Mouse (Mus musculus): ENCODE measurements around the gene Gpr108. TPM values are rescaled to one million over a fixed set of nuclear protein-coding genes. Genes with fewer than 3 reads are reported as not detected.

The Gpr108 gene
- polyA plus RNA-seq, 1 experiment from 2014 or later = 39.5 TPM

DNA sequence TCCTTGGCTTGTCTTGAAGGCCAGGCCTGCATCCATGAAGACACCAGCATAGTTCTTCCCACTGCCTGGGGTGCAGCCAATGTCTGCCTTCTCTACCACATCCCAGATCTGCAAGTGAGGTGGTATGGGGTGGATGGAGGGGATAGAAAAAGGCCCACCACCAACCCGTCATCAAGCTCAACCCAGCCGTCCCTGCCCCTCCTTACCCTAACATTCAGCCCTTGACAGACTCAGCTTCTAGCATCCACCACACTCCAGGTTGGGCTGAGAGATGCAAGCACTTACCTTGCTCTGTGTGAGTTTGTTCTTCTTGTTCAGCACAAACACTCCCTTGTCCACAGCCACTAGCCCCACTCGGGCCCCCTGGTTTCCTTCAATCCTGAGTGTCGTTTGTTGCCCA is 26.3 kb downstream of the Gpr108 start:
- Histone ChIP-seq H3K27me3 (peaks cover 11% of the 10 kb centered on the region; the same call in 1 of the 2 replicates), H3K9me3 (replicated peaks) (no peaks in the 10 kb centered on the region), H3K27ac (no peak overlapping the region), H3K4me1 (peaks cover 10% of the 10 kb centered on the region; the same call in 1 of the 2 replicates), H3K4me3 (replicated peaks) (no peak overlapping the region), H3K9ac (no peak overlapping the region), H3K36me3 (no peaks in the 10 kb centered on the region), H3K4me2 (no peak overlapping the region)
- 67% methylated on average over 4 of the region's 4 CpGs for WGBS
- no peak for ATAC-seq (replicated peaks; ENCODE audit: low FRiP score)

- H3K9ac ChIP-seq = no peak overlapping the region
- ATAC-seq (replicated peaks; ENCODE audit: low FRiP score) = no peak
- no peaks in the 10 kb centered on the region for H3K36me3 ChIP-seq
- WGBS = 20% methylated on average over 3 of the region's 3 CpGs
- H3K9me3 ChIP-seq (replicated peaks) = no peaks in the 10 kb centered on the region
- no peak overlapping the region for H3K4me2 ChIP-seq
- H3K27me3 ChIP-seq = peaks cover 11% of the 10 kb centered on the region; the same call in 1 of the 2 replicates
- no peak overlapping the region for H3K4me3 ChIP-seq (replicated peaks)
- H3K27ac ChIP-seq = no peak overlapping the region
- H3K4me1 ChIP-seq = peaks cover 2% of the 10 kb centered on the region; the same call in 1 of the 2 replicates
Observed at GRCm38 (mm10) chr17:57219884-57220207, 28.4 kb downstream of the Gpr108 start.

- no peaks in the 10 kb centered on the region for H3K9me3 ChIP-seq (replicated peaks)
- no peak; the same call in 1 of the 2 replicates for ATAC-seq (replicated peaks; ENCODE audit: low FRiP score)
- no peak overlapping the region for H3K4me3 ChIP-seq (replicated peaks)
- peaks cover 8% of the 10 kb centered on the region; the same call in 1 of the 2 replicates for H3K27me3 ChIP-seq
- no peaks in the 10 kb centered on the region for H3K36me3 ChIP-seq
- no peak overlapping the region for H3K9ac ChIP-seq
- peaks cover 2% of the 10 kb centered on the region; the same call in 1 of the 2 replicates for H3K4me1 ChIP-seq
- 21% methylated on average over 11 of the region's 11 CpGs for WGBS
- no peak overlapping the region for H3K27ac ChIP-seq
- no peak overlapping the region for H3K4me2 ChIP-seq
Observed at GRCm38 (mm10) chr17:57219167-57219883, 28.9 kb downstream of the Gpr108 start.

- no peaks in the 10 kb centered on the region; the same call in 1 of the 2 replicates for H3K27me3 ChIP-seq
- H3K9me3 ChIP-seq (replicated peaks) = no peaks in the 10 kb centered on the region
- peaks cover 2% of the 10 kb centered on the region; the same call in 1 of the 2 replicates for H3K4me1 ChIP-seq
- no peak overlapping the region for H3K4me3 ChIP-seq (replicated peaks)
- no peak overlapping the region for H3K27ac ChIP-seq
- no peak for ATAC-seq (replicated peaks; ENCODE audit: low FRiP score)
- H3K9ac ChIP-seq = no peak overlapping the region
- no peaks in the 10 kb centered on the region for H3K36me3 ChIP-seq
- no peak overlapping the region for H3K4me2 ChIP-seq
- 71% methylated on average over 12 of the region's 12 CpGs for WGBS
Observed at GRCm38 (mm10) chr17:57218335-57218900, 29.8 kb downstream of the Gpr108 start.

DNA sequence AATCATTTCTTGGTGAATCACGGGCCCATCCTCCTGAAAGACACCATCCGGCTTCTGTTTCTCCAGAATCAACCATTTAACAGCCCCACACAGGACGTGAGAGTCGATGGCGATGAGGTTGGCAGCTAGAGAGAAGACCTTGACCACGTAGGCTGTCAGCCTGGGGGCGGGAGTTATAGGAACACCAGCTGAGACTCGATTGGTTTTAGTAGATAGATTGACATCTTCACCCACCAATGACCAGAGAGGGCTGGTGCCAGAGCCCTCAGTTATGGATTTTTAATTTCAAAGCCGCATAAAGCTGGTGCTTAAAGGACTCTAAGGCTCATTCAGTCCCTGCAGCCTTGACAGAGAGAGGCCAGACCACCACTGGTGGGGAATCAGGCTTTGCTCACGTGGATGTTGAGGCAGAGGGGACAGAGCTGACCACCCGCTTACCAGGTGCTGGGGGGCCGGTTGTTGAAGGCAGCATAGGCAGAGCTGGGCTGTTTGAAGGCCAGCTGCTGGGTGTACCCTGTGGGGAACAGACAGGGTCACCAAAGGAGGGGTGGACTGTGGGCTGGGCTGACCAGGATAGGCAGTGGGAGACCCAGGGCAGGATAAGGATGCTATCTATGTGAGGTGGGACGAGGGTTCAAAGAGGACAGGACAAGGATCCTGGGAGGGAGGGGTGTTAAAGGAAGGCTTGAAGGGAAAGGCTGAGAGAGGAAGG is 33.4 kb downstream of the Gpr108 start:
- no peaks in the 10 kb centered on the region for H3K36me3 ChIP-seq
- H3K9ac ChIP-seq = no peak overlapping the region
- no peak overlapping the region for H3K4me2 ChIP-seq
- no peaks in the 10 kb centered on the region for H3K9me3 ChIP-seq (replicated peaks)
- no peak overlapping the region for H3K4me3 ChIP-seq (replicated peaks)
- no peak for ATAC-seq (replicated peaks; ENCODE audit: low FRiP score)
- 49% methylated on average over 13 of the region's 13 CpGs for WGBS
- H3K27me3 ChIP-seq = no peaks in the 10 kb centered on the region
- H3K27ac ChIP-seq = no peak overlapping the region
- H3K4me1 ChIP-seq = peaks cover 2% of the 10 kb centered on the region; the same call in 1 of the 2 replicates

GRCm38 (mm10) chr17:57211501-57211900 is 36.7 kb downstream of the Gpr108 start:
- H3K4me2 ChIP-seq = no peak overlapping the region
- 70% methylated on average over 9 of the region's 9 CpGs for WGBS

DNA sequence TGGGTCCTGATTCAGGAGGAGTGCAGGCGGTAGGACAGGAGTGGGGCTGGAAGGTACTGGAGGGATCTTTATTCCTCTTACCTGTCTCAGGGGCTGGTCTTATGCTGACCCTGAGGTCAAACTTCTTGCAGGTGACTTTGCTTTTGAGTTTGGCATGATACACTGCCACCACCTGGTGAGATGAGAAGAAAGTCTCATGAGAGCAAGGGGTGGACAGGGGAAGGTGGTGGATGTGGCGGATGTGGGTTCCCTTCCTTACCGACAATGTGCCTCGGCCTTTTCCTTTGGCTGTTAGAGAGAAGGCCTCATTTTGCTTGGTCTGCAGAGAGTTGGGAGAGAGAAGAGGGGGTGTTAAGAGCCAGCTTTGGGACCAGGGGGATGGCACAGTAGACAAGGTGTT is 38.9 kb downstream of the Gpr108 start:
- H3K9me3 ChIP-seq (replicated peaks) = no peaks in the 10 kb centered on the region
- H3K27me3 ChIP-seq = no peaks in the 10 kb centered on the region
- 73% methylated on average over 4 of the region's 4 CpGs for WGBS
- H3K9ac ChIP-seq = no peak overlapping the region
- H3K4me3 ChIP-seq (replicated peaks) = no peak overlapping the region
- H3K4me1 ChIP-seq = no peaks in the 10 kb centered on the region
- no peaks in the 10 kb centered on the region for H3K36me3 ChIP-seq
- H3K4me2 ChIP-seq = no peak overlapping the region
- H3K27ac ChIP-seq = no peak overlapping the region
- ATAC-seq (replicated peaks; ENCODE audit: low FRiP score) = no peak

More at GRCm38 (mm10) chr17:57211501-57211900, 36.7 kb downstream of the Gpr108 start:
- no peak overlapping the region for H3K27ac ChIP-seq
- H3K4me3 ChIP-seq (replicated peaks) = no peak overlapping the region
- no peaks in the 10 kb centered on the region for H3K36me3 ChIP-seq
- no peaks in the 10 kb centered on the region for H3K9me3 ChIP-seq (replicated peaks)
- H3K27me3 ChIP-seq = no peaks in the 10 kb centered on the region
- ATAC-seq (replicated peaks; ENCODE audit: low FRiP score) = no peak
- H3K4me1 ChIP-seq = no peaks in the 10 kb centered on the region
- no peak overlapping the region for H3K9ac ChIP-seq

DNA sequence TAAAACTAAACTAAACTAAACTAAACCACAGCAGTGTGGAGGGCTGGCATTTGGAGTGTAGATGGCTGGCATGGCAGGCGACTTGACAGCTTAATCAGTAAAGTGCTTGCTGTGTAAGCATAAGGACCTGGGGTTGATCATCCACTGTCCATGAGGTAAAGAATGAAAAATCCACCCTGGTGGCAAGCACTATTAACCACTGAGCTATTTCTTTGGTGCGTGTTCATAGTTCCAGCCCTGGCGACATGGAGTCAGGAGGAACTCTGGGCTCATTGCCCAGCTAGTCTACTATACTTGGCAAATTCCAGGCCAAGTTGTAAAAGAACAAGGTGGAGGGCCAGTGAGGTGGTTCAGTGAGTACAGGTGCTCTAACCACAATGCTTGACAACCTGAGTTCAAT is 40.3 kb downstream of the Gpr108 start:
- ATAC-seq (replicated peaks; ENCODE audit: low FRiP score) = no peak
- no peak overlapping the region for H3K4me3 ChIP-seq (replicated peaks)
- no peak overlapping the region for H3K27ac ChIP-seq
- H3K4me2 ChIP-seq = no peak overlapping the region
- no peaks in the 10 kb centered on the region for H3K9me3 ChIP-seq (replicated peaks)
- 88% methylated on average over 3 of the region's 3 CpGs for WGBS
- no peaks in the 10 kb centered on the region for H3K4me1 ChIP-seq
- no peaks in the 10 kb centered on the region for H3K27me3 ChIP-seq
- no peaks in the 10 kb centered on the region for H3K36me3 ChIP-seq
- no peak overlapping the region for H3K9ac ChIP-seq

GRCm38 (mm10) chr17:57201841-57202724 is 46.2 kb downstream of the Gpr108 start:
- Histone ChIP-seq H3K27ac (no peak overlapping the region), H3K27me3 (no peaks in the 10 kb centered on the region), H3K4me2 (no peak overlapping the region), H3K4me1 (no peaks in the 10 kb centered on the region), H3K36me3 (no peaks in the 10 kb centered on the region), H3K9ac (no peak overlapping the region), H3K4me3 (replicated peaks) (no peak overlapping the region), H3K9me3 (replicated peaks) (no peaks in the 10 kb centered on the region)
- ATAC-seq (replicated peaks; ENCODE audit: low FRiP score) = no peak; the same call in 1 of the 2 replicates
- 77% methylated on average over 10 of the region's 10 CpGs for WGBS

GRCm38 (mm10) chr17:57198252-57198651 is 50.0 kb downstream of the Gpr108 start:
- H3K36me3 ChIP-seq = no peaks in the 10 kb centered on the region
- no peaks in the 10 kb centered on the region for H3K4me1 ChIP-seq
- H3K4me2 ChIP-seq = no peak overlapping the region
- no peak overlapping the region for H3K27ac ChIP-seq
- ATAC-seq (replicated peaks; ENCODE audit: low FRiP score) = no peak
- no peak overlapping the region for H3K9ac ChIP-seq
- H3K9me3 ChIP-seq (replicated peaks) = no peaks in the 10 kb centered on the region
- no peak overlapping the region for H3K4me3 ChIP-seq (replicated peaks)
- no peaks in the 10 kb centered on the region for H3K27me3 ChIP-seq
- 77% methylated on average over 3 of the region's 3 CpGs for WGBS

DNA sequence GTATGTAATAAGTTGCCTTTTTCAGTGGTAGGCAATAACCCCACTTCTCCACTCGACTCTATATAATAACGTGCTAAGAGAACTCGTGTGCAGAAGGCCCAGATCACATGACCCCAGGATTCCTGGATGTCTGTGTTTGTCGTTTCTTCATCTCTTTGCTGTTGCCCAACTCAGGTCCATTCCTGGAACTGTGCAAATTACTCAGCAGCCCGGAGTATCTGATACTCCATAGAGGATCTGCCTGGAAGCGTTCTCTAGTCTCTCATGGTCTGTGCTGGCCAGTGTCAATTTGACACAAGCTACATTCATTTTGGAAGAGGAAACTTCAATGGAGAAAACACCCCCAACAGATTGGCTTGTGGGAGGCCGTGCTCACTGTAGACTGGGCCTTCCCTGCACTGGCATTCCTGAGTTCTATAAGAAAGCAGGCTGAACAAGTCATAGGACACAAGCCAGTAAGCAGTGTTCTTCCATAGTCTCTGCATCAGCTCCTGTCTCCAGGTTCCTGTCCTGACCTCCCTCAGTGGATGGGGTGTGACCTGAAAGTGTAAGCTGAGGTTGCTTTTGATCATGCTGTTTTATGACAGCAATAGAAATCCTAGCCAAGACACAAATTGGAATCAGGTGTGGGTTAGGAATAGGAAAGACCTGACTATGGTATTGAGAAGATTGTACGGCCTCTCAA is 52.8 kb downstream of the Gpr108 start:
- Histone ChIP-seq H3K9ac (no peak overlapping the region), H3K4me3 (replicated peaks) (no peak overlapping the region), H3K27ac (no peak overlapping the region), H3K9me3 (replicated peaks) (no peaks in the 10 kb centered on the region), H3K36me3 (no peaks in the 10 kb centered on the region), H3K4me2 (no peak overlapping the region), H3K27me3 (no peaks in the 10 kb centered on the region), H3K4me1 (no peaks in the 10 kb centered on the region)
- 81% methylated on average over 8 of the region's 8 CpGs for WGBS
- no peak for ATAC-seq (replicated peaks; ENCODE audit: low FRiP score)

Data from kidney, embryonic 15.5 days (tissue).